In the genomic region with DNA sequence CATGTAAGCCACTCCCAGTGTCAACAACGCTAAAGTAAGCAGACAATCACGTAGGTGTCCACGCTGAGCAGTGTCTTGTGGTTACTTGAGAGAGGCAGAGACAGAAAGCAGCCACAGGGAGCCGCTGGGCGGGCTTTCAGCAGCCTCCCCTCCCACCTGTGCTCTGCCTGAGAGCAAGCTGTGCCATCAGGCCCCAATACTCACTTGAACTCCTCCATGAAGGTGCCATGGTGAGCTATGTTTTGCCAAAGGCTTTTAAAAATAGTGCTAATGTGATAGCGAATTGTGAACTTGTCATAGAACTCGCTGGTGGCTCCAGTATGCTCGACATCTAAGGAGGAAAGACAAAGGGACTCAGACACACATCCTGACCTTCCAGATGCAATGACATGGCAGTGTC, we compare ENCODE assay signal across 18 mouse cellular contexts. TPM values are rescaled to one million over a fixed set of nuclear protein-coding genes. Genes with fewer than 3 reads are reported as not detected.
DNase-seq lines count a peak whose midpoint lies in the region; ATAC-seq lines count a peak whose summit lies in the region.
"Had no signal": no experiment of that assay in that cellular context is flagged by ENCODE, and none has a peak within 500 bp of the region (broad histone marks: within the 10 kb centered on the region; RNA-seq: fewer than 3 reads in every experiment).

No protein-coding gene starts in this region.

- H3K27me3 ChIP-seq in heart, embryonic 11.5 days (ENCODE audit: control insufficient read depth, insufficient read depth, low read length), result no peaks in the 10 kb centered on the region
- no peaks in the 10 kb centered on the region for H3K27me3 ChIP-seq in heart, embryonic 16.5 days (ENCODE audit: control insufficient read depth, insufficient read depth, low read length)
- H3K27me3 ChIP-seq: forebrain, embryonic 15.5 days had no signal

- intact Hi-C loops in heart, postnatal 10 days (cut with DNase I), result no loop called here
- intact Hi-C loops in left cerebral cortex, postnatal 14 days (cut with DNase I), result no loop called here

- H3K27ac ChIP-seq in heart, embryonic 11.5 days (ENCODE audit: low read depth, low read length), result peak overlapping the region; percentile 29
- 0 out of 2 replicates have a peak overlapping the region, but pooled peaks have one; percentile 32 for H3K27ac ChIP-seq in heart, embryonic 16.5 days (ENCODE audit: low read length)
- H3K27ac ChIP-seq: forebrain, embryonic 15.5 days; kidney, postnatal 0 days had no signal

- H3K4me3 ChIP-seq in heart, embryonic 11.5 days (ENCODE audit: low read depth, low read length), result no peak overlapping the region
- no peak overlapping the region for H3K4me3 ChIP-seq in heart, embryonic 16.5 days (ENCODE audit: low read length)
- H3K4me3 ChIP-seq: forebrain, embryonic 15.5 days had no signal

- DNase-seq in heart, adult 11 months, result peak; percentile 96
- DNase-seq in heart, postnatal 4 days, result no peak
- DNase-seq in heart, adult 8-10 months (ENCODE audit: low spot score), result no peak
- peak; percentile 30 to 36 for DNase-seq in heart, postnatal 10 days
- DNase-seq in left cerebral cortex, postnatal 14 days (ENCODE audit: low spot score in 2 of 2), result no peak
- DNase-seq: adrenal gland, adult 8-10 months; adrenal gland, postnatal 36 days; cerebellum, adult 2 months; cerebellum, postnatal 10 days; gastrocnemius, postnatal 36 days; kidney, adult 9 months had no signal

- H3K36me3 ChIP-seq in heart, embryonic 11.5 days (ENCODE audit: control insufficient read depth, insufficient read depth, low read length), result peaks cover 22% of the 10 kb centered on the region
- peaks cover 41% of the 10 kb centered on the region for H3K36me3 ChIP-seq in heart, embryonic 16.5 days (ENCODE audit: control insufficient read depth, insufficient read depth)

- WGBS in heart, embryonic 11.5 days (ENCODE audit: insufficient replicate concordance), result 67% methylated on average over 8 of the region's 8 CpGs
- 67% methylated on average over 8 of the region's 8 CpGs for WGBS in heart, embryonic 16.5 days

- ATAC-seq in heart, embryonic 11.5 days (replicated peaks; ENCODE audit: insufficient number of reproducible peaks, low FRiP score, low TSS enrichment), result no peak
- no peak for ATAC-seq in heart, embryonic 16.5 days (replicated peaks; ENCODE audit: extremely low read depth, insufficient read depth, low FRiP score)
- ATAC-seq: forebrain, embryonic 15.5 days; hindbrain, embryonic 16.5 days; inflammation-experienced regulatory T-cells, adult 6 months; intestine, postnatal 0 days had no signal

- H3K4me1 ChIP-seq in heart, embryonic 11.5 days (ENCODE audit: control insufficient read depth, insufficient read depth, low read length), result peaks cover 37% of the 10 kb centered on the region
- peaks cover 21% of the 10 kb centered on the region for H3K4me1 ChIP-seq in heart, embryonic 16.5 days (ENCODE audit: control insufficient read depth, insufficient read depth, low read length)
- H3K4me1 ChIP-seq: forebrain, embryonic 15.5 days had no signal

- H3K4me2 ChIP-seq in heart, embryonic 11.5 days, result no peak overlapping the region
- no peak overlapping the region for H3K4me2 ChIP-seq in heart, embryonic 16.5 days (ENCODE audit: low read depth, low read length)
- H3K4me2 ChIP-seq: forebrain, embryonic 15.5 days had no signal

- no peaks in the 10 kb centered on the region for H3K9me3 ChIP-seq in heart, embryonic 11.5 days (replicated peaks; ENCODE audit: control insufficient read depth, low read length)
- no peaks in the 10 kb centered on the region for H3K9me3 ChIP-seq in heart, embryonic 16.5 days (replicated peaks; ENCODE audit: control insufficient read depth, low read length)
- H3K9me3 ChIP-seq: forebrain, embryonic 15.5 days had no signal

- H3K9ac ChIP-seq in heart, embryonic 11.5 days (ENCODE audit: low read depth, low read length), result no peak overlapping the region; the same call in 1 of the 2 replicates
- H3K9ac ChIP-seq in heart, embryonic 16.5 days (ENCODE audit: low read length), result no peak overlapping the region
- H3K9ac ChIP-seq: forebrain, embryonic 15.5 days had no signal

RNA-seq across cellular contexts. Expression of a gene that starts 36.8 kb away (rescaled TPM):
- 100 to 1,000 TPM; 139 to 143 TPM for total RNA-seq in heart, postnatal 4 days (2021)
- polyA plus RNA-seq in heart, embryonic 11.5 days (2014; fragmentation: Nextera tagmentation; extraction: Ambion mirVana), result 47.8 and 49.6 TPM in 2 replicates
- total RNA-seq in heart, adult 8-10 months (2022), result 100 to 1,000 TPM; 159 to 211 (median 191) TPM
- polyA plus RNA-seq in heart, embryonic 16.5 days (2015; fragmentation: Nextera tagmentation; extraction: Ambion mirVana), result 39.8 and 47.5 TPM in 2 replicates
- 100 to 1,000 TPM; 146 to 164 TPM for total RNA-seq in heart, postnatal 10 days (2021)
- 100 to 1,000 TPM; 412 to 453 TPM for total RNA-seq in left cerebral cortex, postnatal 14 days (2021)

Comparison
In these comparisons a context has a peak if more than half of its experiments do, and no peak if none do; other contexts are left out.
1. DNase-seq: peak in heart, adult 11 months (single experiment) and heart, postnatal 10 days (2 of 2); none in heart, postnatal 4 days (single experiment), heart, adult 8-10 months (single experiment) and left cerebral cortex, postnatal 14 days (0 of 2).